Mouse (Mus musculus): ENCODE results near the gene Hadha. TPM values are rescaled to one million over a fixed set of nuclear protein-coding genes. Genes with fewer than 3 reads are reported as not detected.

The Hadha gene
- 100 to 1,000 TPM; 115 to 117 TPM for total RNA-seq (2023)

DNA sequence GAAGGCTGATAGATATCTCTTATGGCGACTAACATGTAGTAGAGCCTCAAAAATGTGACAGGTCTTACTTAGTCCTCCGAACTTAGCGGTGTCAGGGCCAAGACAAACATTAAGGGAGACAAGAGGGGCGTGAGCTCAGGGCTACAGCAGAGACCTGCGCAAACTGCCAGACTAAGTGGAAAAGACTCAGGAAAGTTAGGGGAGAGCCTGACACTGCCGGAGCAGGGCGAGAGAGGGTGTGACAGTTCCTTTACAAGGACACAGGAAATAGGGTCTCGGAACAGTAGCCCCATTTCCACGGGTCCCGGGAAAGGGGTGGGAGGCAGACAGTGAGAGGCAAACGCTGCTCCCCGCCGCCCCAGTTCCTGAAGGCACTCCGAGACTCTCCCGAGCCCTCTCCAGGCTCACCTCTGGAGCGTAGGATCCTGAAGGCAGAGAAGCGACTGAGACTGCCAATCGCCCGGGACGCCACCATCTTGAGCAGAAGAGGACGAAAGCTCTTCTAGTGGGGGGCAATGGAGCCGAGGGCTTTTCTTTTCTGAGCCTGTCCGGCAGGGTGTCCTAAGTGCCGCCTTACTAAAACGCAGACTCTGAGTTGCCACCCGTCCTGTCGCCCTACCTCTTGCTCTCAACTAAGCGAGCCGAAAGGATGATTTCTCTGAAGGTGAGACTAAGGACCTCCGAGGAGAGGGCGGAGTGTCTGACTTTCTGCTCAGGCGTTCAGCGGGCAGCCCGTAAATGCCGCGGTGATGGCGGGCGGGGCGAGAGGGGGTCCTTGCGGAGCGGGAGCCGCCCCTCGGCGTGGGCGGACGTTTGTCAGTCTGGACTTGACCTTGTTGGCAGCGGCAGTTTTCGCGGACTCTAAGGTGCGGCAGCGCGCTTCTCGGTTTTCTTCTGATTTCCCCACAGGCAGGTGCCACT lies at the start of gene Hadha, which contains the start of gene Hadhb:
Hadha (minus strand) TSS at position 689 of the 921 bp plus-strand sequence.
Hadhb (plus strand) TSS at position 775 of the 921 bp plus-strand sequence.

GRCm38 (mm10) chr5:30105668-30106300 lies 49.2 kb downstream of the Hadha start, which contains the start of gene 3110082J24Rik:
3110082J24Rik (minus strand) TSS chr5:30106086.

DNA sequence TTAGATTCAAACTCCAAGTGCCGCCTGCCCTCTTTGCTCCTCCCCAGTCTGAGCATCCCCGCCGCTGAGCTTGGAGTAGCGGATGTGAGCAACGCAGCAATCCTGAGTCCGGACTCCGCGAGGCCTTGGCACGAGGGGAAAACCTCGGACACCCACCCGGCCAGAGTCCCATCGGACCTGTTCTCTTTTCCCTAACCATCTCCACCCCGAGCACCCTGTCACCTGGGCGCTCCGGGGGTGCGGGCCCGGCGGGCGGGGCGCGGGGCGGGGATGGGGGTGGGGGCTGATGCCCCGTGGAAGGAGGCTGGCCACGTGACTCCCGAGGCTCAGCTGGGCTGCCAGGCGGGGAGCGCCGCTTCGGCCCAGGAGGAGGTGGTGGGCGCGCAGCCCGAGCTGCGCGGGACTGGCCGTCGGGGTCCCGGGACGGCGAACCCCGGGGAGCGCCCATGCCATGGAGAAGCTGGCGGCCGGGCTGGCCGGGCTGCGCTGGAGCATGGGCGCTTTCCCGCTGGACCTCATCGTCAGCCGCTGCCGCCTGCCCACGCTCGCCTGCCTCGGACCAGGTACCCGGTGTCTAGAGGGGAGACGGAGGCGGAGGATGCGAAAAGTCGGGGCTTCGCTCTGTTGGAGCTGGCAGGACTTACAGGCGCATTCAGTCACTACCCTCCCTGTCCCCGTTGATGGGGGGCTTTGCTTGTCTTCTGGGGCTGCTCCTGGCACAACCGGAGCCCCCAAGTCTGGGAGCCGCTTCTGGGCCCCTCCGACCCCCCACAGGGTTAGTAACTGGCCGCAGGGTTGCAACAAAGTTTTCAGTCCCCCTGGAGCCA lies 49.9 kb downstream of the Hadha start, which contains the start of gene Garem2:
Garem2 (plus strand) TSS at position 321 of the 827 bp plus-strand sequence.

DNA sequence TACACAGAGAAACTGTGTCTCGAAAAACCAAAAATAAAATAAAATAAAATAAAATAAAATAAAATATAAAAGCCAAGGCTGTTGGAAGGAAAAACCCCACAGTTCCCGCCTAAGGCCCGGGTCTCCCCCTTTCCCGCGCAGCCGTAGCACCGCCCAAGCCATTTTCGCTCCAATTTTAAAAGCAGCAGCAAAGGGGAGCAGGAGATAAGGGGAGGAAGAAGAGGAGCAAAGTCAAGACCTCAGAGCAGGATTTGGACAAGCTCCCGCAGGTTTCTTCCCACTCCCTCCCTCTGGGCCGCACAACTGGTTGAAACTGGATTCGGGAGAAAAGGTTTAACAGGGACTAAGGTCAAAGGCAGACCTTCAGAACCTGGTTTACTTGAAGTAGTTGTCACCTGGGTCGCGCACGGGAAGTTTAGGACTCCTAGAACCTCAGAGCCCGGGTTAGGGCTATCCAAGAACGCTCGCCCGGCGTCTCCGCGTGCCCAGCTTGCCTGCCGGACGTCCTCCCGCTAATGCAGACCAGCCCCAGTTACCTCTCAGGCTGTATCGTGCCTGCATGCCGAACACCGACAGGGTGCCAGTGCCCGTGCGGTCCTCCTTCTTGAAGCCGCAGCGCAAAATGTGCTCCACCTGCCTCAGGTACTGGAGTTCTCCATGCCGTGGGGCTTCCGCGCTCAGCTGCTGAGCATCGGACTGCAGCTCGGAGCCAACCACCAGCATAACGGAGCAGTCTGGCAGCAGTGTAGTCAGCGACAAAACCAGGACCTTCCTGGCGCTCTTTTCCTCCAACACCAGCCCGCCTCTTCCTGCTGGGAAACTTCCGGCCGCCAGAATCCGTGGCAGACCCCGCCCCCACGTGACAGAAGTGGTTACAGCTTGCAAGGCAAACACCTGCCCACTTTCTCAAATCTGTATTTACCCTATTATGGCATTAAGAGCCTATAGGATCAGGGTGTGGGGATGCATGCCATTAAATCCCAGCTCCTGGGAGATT lies 81.8 kb downstream of the Hadha start, which contains the start of gene Tyms:
Tyms (minus strand) TSS at position 793 of the 997 bp plus-strand sequence.

Other genes starting within 250 kb of the Hadha start
- not detected for gene Il6, start 142.0 kb downstream of the Hadha start, total RNA-seq (2023)
- 1 to 10 TPM; 5.2 to 9.4 TPM for gene Tyms, start 81.5 kb downstream of the Hadha start, total RNA-seq (2023)
- not detected for gene Garem2, start 50.0 kb downstream of the Hadha start, total RNA-seq (2023)
- gene 3110082J24Rik, start 49.1 kb downstream of the Hadha start, total RNA-seq (2023): not detected
- gene Hadhb, start 86 bp upstream of the Hadha start, total RNA-seq (2023): 100 to 1,000 TPM in 1 of 2 experiments, 10 to 100 TPM in 1; 80.2 to 115 TPM
- not detected for gene Adgrf3, start 50.6 kb upstream of the Hadha start, total RNA-seq (2023)
- 10 to 100 TPM; 18.2 to 26.8 TPM for gene Selenoi, start 77.4 kb upstream of the Hadha start, total RNA-seq (2023)
- gene Drc1, start 126.2 kb upstream of the Hadha start, total RNA-seq (2023): not detected

Data from B cell, adult 67 days (primary cell).